Mouse (Mus musculus) lung, adult 2 months (tissue): ENCODE results near the gene Gm49378.

Experiments used
- CTCF ChIP-seq: fragments of 200-500 bp; IDR thresholded peaks from 2 replicates; pipeline ENCODE4 v1.5.1; 2011; ENCODE audit warnings: mild to moderate bottlenecking, low read length, control low read depth; ENCODE audit not compliant: insufficient read depth
- POLR2A ChIP-seq: fragments of 200-500 bp; IDR thresholded peaks from 2 replicates; pipeline ENCODE4 v1.6.1; 2011; ENCODE audit warnings: low read depth, mild to moderate bottlenecking, control low read depth, low read length, borderline replicate concordance; ENCODE audit errors: extremely low read depth

DNA sequence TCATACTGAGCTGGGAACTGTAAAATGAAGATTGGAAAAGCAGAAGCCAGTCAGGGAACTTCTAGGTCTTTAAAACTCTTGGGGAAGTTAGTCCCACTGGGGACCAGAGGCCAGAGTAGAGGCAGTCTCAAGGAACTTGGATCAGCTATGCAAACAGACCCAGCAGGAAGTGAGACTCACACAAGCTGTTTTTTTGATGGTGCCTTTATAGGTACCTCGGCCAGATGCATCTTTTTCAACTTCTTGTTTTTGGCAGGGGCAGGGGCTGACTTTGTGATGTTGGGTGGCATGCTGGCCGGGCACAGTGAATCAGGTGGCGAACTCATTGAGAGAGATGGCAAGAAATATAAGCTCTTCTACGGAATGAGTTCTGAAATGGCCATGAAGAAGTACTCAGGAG lies 39.9 kb upstream of the Gm49378 start:
- no peak for TF ChIP-seq POLR2A
- no peak for TF ChIP-seq CTCF
